Mouse (Mus musculus) erythroblast, embryonic 14.5 days (primary cell): Measurements from ENCODE around the gene Nexmif.

Source experiments
- GATA1 ChIP-seq: IDR thresholded peaks from 2 replicates; pipeline ENCODE4 v1.6.1; 2012; ENCODE audit warnings: low read length, inconsistent platforms, mixed read lengths
- TAL1 ChIP-seq: IDR thresholded peaks from 3 replicates; pipeline ENCODE4 v1.6.1; 2012; ENCODE audit warnings: low read length, inconsistent platforms, mixed read lengths

DNA sequence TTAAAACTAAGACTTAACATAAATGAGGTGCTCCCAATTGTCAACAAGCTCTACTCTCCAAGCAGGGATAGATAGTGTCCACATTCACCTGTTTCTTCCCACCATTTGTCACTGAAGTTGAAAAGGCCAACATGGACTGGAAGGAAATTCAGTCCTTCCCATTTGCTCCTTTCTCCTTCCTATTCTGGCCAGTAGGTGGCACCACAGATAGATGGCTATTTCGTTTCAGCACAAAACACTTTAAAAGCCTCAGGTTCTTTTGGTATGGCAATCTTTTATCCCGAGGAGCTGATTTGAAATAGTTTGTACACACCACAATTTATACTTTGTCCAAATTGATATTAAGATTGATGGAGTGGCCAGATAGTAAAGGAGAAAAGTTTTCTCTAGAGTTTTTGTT lies 21.7 kb downstream of the Nexmif start:
- no peak for TF ChIP-seq GATA1
- TF ChIP-seq TAL1 = no peak
